Mouse (Mus musculus): ENCODE measurements around the gene Scfd2.
A peak's percentile ranks its signal among the peaks of the same experiment; 100 is the strongest.

The Scfd2 gene

GRCm38 (mm10) chr5:74240926-74241680 is 290.5 kb downstream of the Scfd2 start:
- DNase-seq (ENCODE audit: low read depth), result no peak

GRCm38 (mm10) chr5:74240298-74240697 is 291.3 kb downstream of the Scfd2 start:
- DNase-seq (ENCODE audit: low read depth), result no peak

GRCm38 (mm10) chr5:74239369-74239768 is 292.2 kb downstream of the Scfd2 start:
- no peak for DNase-seq (ENCODE audit: low read depth)

GRCm38 (mm10) chr5:74233808-74234207 is 297.8 kb downstream of the Scfd2 start:
- DNase-seq (ENCODE audit: low read depth), result no peak

GRCm38 (mm10) chr5:74230525-74230924 is 301.0 kb downstream of the Scfd2 start:
- peak; percentile 18 for DNase-seq (ENCODE audit: low read depth)

- DNase-seq (ENCODE audit: low read depth), result no peak
These were observed 301.7 kb downstream of the Scfd2 start for GRCm38 (mm10) chr5:74229775-74230413.

GRCm38 (mm10) chr5:74228938-74229337 is 302.6 kb downstream of the Scfd2 start:
- DNase-seq (ENCODE audit: low read depth), result peak; percentile 17

GRCm38 (mm10) chr5:74227352-74227751 is 304.2 kb downstream of the Scfd2 start:
- no peak for DNase-seq (ENCODE audit: low read depth)

GRCm38 (mm10) chr5:74226183-74226582 is 305.4 kb downstream of the Scfd2 start:
- DNase-seq (ENCODE audit: low read depth), result no peak

- no peak for DNase-seq (ENCODE audit: low read depth)
These were observed 307.1 kb downstream of the Scfd2 start for GRCm38 (mm10) chr5:74224480-74224879.

- no peak for DNase-seq (ENCODE audit: low read depth)
These were observed 308.9 kb downstream of the Scfd2 start for GRCm38 (mm10) chr5:74222626-74223025.

GRCm38 (mm10) chr5:74218524-74218923 is 313.0 kb downstream of the Scfd2 start:
- DNase-seq (ENCODE audit: low read depth), result no peak

- no peak for DNase-seq (ENCODE audit: low read depth)
These were observed 316.4 kb downstream of the Scfd2 start for GRCm38 (mm10) chr5:74215125-74215524.

GRCm38 (mm10) chr5:74214501-74215110 is 317.0 kb downstream of the Scfd2 start:
- DNase-seq (ENCODE audit: low read depth), result peak; percentile 45

- DNase-seq (ENCODE audit: low read depth), result no peak
These were observed 320.2 kb downstream of the Scfd2 start for GRCm38 (mm10) chr5:74211346-74211745.

- DNase-seq (ENCODE audit: low read depth), result no peak
These were observed 321.9 kb downstream of the Scfd2 start for GRCm38 (mm10) chr5:74209640-74210039.

- no peak for DNase-seq (ENCODE audit: low read depth)
These were observed 323.1 kb downstream of the Scfd2 start for GRCm38 (mm10) chr5:74208438-74208837.

GRCm38 (mm10) chr5:74207209-74207608 is 324.4 kb downstream of the Scfd2 start:
- no peak for DNase-seq (ENCODE audit: low read depth)

GRCm38 (mm10) chr5:74206649-74207048 is 324.9 kb downstream of the Scfd2 start:
- DNase-seq (ENCODE audit: low read depth), result no peak

- DNase-seq (ENCODE audit: low read depth), result no peak
These were observed 325.5 kb downstream of the Scfd2 start for GRCm38 (mm10) chr5:74206038-74206437.

GRCm38 (mm10) chr5:74205509-74205908 is 326.1 kb downstream of the Scfd2 start:
- DNase-seq (ENCODE audit: low read depth), result no peak

- no peak for DNase-seq (ENCODE audit: low read depth)
These were observed 327.1 kb downstream of the Scfd2 start for GRCm38 (mm10) chr5:74204465-74204864.

- DNase-seq (ENCODE audit: low read depth), result no peak
These were observed 329.0 kb downstream of the Scfd2 start for GRCm38 (mm10) chr5:74202515-74202914.
